Mouse (Mus musculus): ENCODE measurements around the gene Ints7. TPM values are rescaled to one million over a fixed set of nuclear protein-coding genes. Genes with fewer than 3 reads are reported as not detected.

The Ints7 gene
- 10 to 100 TPM; 12.4 to 13.2 TPM for total RNA-seq (2021)

DNA sequence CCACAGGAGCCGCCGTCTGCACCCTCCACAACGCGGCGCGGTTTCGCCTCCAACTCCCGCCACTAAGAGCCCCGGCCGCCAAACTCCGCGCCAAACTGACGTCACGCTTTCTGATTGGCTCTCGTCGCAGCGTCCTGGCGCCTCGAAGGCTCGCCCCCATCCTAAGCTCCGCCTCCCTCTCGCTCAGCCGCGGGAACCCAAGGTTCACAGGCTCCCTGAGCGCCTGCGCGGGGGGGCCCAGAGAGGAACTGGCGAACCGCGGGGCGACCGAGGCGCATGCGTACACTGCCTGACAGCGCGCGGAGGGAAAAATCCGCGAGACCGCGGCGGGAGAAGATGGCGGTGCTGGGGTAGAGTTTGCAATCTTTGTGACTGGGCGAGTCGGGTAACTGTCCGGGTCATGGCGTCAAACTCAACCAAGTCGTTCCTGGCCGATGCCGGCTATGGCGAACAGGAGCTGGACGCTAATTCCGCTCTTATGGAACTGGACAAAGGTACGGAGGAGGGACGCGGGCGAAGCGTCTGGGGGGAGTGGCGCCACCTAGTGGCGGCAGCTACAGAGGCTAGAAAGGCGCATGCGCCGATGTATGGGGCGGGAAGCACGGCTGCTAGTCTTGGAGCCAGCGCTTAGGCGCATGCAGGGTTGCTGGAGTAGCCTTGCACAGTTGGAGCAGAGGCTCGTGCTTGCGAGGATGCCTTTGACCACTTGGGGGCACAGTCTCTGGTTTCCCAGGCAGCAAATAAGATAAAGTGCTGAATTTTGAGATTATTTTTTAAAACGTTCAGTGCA is at the start of gene Ints7, which contains the start of gene Dtl:
Ints7 (plus strand) TSS at position 179 of the 790 bp plus-strand sequence.
Dtl (minus strand) TSS at position 87 of the 790 bp plus-strand sequence.
- DNase-seq (ENCODE audit: low spot score), result peak; percentile 99
- intact Hi-C loops (cut with DNase I), result loop anchor here (1.0 to 5.0 kb wide), 2 partner anchors 242 to 517 kb away; partner anchors contain the start of gene Traf5

DNA sequence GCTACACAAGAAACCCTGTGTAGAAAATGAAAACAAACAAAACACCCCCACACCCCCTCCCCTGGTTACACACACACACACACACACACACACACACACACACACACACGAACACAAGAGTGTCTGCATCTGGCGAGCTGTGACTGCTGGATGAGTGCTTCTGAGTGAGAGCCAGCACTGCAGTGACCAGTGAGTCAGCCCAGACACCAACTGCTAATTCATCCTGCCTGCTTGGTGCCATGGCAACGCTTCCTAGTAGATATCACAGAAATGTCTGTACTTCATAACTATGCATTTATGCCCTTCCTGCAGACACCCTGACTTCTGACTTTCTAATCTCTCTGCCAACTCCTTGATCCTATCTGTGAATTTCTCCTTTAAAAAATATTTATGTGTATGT is 48.3 kb upstream of the Ints7 start:
- intact Hi-C loops (cut with DNase I), result no loop called here
- DNase-seq (ENCODE audit: low spot score), result no peak

DNA sequence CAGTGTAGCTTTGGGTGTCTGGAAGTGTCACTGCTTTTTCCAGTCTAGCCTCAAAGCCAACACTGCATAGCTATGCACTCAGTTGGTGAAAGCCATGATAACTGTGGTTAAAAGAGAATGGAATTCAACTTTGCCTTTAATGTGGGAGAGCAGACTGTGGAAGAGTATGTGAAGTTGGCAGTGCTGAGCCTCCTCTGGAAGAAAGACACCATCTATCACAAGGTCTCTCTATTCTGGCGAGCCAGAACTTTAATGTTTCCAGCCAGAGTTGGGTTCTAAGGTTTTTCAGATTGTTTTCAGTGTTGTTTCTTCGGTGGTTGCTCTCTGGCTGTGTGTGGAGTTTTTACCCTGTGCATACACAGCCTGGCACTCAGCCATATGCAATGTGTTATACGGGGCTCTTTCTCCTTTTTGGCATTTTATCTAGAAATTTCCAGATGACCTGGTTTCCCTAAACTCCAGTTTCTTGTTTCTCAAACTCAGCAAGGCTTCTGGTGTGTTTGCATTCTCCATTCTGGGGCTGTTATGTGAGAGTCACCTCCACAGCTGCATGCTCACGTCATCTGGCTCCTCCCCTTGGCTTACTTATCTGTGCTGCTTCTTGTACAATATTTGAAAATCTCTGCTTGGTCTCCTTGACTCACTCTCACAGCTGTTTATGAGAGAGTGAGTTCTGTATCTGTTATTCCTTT is 47.4 kb upstream of the Ints7 start:
- intact Hi-C loops (cut with DNase I), result no loop called here
- no peak for DNase-seq (ENCODE audit: low spot score)

DNA sequence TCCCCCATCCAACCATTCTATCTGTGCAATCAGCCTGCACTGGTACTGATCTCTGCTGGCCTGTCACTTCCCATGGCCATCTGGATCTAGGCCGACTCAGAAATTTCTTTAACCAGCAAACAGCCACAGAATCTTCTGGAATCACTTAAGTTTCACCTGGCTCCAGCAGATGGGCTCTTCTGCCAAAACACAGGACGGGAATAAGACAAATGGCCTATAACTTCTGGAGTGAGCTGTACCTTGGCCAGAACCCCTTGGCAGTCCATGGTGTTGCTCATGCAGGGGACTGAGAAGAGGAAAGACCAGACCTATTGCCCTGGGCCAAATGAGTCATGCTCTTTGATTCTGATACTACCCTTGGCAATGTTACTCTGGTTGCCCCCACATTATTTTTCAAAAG is 46.0 kb upstream of the Ints7 start:
- intact Hi-C loops (cut with DNase I), result no loop called here
- DNase-seq (ENCODE audit: low spot score), result peak; percentile 31

DNA sequence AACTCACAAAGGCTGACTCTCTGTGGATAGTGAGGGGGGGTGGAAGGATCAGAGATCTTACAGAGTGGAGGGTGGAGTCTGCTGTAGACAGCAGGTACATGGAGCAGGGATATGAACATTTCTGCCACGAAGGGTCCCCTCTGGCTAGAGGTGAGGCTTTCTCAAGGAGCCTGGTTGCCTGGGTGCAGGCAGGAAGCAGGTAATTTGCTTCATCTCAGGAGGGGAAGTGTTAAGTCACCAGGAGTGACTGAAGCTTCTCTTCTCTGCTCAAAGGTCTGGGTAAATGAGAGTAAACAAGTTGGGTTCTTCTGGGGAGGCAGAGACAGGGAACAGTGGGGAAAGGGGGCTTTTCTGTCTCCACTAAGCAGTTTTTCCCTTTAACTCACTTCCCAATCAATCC is 44.4 kb upstream of the Ints7 start:
- no peak for DNase-seq (ENCODE audit: low spot score)
- intact Hi-C loops (cut with DNase I), result no loop called here

DNA sequence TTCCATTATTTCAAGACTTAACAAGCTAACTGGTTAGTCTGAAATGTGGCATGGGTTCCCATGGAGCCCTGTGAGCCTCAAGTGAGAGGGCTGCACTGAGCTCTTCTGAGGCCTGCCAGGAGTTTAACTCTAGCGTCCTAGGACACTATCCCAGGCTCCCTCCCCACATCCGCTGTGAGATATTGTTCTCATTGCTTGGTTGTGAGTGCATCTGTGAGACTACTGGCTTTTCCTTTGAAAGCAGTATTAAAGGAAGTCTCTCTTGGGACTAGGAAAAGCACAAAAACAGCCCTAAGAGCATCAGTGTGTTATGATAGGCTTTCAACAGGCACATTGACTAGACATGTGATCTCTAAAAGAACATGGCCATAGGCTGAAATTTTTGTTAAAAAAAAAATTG is 40.5 kb upstream of the Ints7 start:
- DNase-seq (ENCODE audit: low spot score), result no peak
- intact Hi-C loops (cut with DNase I), result no loop called here

DNA sequence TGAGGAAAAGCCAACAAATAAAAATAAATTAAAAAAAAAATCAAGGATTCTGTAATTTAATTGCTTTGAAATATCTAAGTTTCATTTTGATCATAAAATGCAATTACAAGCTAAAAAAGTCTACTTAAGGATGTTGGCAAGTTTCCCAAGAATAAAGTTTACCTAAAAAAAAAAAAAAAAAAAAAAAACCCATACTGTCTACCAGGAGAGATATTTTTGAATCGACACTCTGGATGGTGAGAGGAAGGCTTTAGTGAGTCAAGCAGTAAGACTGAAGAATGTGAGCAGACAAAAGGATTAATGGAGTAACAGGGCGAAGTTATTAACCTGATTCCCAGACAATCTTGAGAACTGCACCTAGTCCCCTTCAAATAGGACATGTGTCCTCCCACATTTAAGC is 35.1 kb upstream of the Ints7 start:
- DNase-seq (ENCODE audit: low spot score), result no peak
- intact Hi-C loops (cut with DNase I), result no loop called here

DNA sequence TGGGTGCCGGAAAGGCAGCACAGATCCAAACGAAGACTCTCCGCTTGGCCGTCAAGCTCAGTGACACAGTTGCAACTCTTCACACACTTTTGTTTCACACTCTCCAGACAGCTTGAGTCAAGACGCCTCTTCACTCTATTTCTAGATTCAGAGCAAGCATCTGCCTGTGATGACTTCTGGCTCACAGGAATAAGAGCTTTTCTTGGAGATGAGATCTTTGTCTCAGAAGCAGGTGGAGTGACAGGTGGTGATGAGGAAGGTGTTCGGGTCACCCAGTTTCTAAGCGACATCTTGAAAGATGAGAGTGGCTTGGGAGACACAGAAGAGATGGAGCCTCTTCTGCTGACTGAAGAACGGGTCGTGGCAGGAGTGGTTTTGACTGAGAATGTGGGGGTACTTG is 34.4 kb upstream of the Ints7 start:
- intact Hi-C loops (cut with DNase I), result no loop called here
- DNase-seq (ENCODE audit: low spot score), result no peak

DNA sequence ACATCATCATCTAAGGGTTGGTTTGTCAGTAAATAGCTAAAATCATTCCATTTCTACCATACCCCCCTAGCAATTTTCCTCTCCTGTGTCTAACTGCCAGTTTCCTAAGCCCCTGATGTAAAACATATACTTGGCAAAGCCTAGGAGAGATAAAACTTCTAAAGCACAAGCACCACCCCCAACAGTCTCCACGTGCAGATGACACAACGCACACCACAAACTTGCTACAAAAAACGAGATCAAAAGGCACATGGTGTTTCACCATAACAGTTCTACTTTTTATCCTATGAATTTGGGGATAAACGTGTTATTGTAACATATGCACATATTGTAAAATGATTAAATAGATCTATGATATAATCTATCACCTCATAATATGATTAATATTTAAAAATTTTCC is 33.8 kb upstream of the Ints7 start:
- DNase-seq (ENCODE audit: low spot score), result no peak
- intact Hi-C loops (cut with DNase I), result no loop called here

DNA sequence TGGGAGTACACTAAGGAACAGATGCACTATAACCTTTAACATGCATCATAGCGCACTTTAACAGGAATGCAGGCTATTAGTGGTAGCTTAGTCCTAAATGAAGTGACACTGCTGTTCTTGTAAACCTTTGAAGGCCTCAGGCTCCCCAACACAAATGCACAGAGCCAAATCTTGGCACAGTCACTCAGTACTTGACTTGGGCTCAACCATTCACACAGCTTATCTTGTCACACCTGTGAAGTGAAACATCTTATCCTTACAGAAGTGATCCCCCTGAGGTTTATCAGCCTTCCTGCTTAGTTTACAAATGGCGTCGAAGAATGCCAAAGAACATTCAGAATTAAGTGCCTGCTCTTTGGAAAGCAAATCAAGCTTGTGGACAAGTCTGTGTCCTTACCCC is 31.7 kb upstream of the Ints7 start:
- no peak for DNase-seq (ENCODE audit: low spot score)

DNA sequence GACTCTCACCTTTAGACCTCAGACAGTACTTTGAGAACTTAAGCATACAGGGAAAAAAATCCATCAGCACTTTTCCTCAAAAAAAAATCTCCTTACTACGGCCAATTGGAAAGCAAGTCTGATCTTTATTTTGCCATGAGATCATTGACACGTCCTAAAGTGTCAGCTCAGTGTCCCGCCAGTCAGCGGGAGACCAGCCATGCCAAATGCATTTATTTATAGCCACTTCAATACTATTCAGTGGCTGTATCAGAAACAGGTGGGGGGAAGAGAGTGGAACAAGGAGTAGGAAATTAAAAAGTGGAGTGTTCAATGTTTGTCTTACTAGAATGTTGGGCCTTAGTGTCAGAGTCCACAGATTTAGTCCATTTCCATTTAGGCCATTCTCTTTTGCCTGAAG is 24.6 kb upstream of the Ints7 start:
- intact Hi-C loops (cut with DNase I), result no loop called here
- no peak for DNase-seq (ENCODE audit: low spot score)

More for the DNA sequence above, 31.7 kb upstream of the Ints7 start:
- intact Hi-C loops (cut with DNase I), result no loop called here

DNA sequence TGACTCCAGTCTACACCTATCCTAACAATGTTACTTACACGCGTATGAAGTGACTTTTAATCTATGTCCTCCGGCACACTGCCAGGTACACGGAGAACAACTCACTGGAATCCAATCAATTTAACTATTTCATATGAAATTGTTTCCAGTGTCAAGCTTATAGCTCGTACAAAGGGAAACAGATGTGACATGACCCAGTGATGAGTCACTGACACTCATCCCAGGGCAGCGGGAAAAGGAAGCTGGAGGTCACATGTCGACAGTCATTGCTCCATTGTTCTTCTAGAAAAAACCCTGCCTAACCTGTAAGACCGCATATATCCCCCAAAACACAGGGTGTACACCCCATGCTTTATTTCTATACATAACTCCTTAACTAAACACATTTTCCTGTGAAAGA is 18.3 kb upstream of the Ints7 start:
- no peak for DNase-seq (ENCODE audit: low spot score)
- intact Hi-C loops (cut with DNase I), result no loop called here

DNA sequence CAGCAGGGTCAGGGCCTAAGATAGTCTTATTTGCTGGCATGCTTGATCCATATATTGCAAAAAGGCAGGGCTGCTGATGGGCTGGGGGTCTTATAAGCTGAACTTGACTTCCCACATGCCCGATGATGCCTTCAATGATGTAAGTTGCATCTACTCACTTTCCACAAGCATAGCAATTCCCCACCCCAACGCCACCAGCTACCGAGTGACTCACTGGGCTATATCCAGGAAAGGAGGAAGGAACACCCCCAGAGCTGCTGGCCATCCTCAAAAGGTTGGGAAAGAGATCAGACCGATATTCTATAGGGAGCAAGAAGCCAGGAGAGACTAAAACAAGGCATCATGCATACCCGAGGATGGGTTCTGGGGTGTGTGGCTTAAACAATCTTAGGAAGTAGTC is 15.7 kb upstream of the Ints7 start:
- no peak for DNase-seq (ENCODE audit: low spot score)
- intact Hi-C loops (cut with DNase I), result loop anchor here (5.0 to 10.0 kb wide), 2 partner anchors 67 to 195 kb away; no protein-coding TSS in a partner anchor

DNA sequence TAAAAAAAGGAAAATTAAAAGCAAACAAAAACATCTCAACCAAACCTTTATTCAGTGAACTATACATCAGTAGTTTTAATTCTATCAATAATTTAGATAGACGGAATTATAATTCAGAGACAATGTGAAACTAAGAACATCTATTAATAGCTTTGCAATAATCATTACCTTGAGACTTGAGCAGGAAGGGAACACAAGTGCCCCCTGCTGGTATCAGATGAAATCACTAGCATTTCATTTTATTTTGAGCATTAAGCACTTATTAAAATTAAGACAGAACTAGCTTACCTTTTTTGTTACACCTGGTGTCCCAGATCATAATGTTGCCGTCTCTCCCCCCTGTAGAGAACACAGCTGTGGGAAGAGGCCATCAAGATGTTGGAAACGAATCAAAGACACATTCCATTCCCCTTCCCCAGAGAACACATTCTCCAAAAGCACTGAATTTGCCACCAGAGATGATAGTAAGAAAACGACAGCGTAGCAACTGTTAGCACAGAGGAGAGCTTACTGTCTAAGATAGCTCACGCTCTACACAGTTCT is 12.5 kb upstream of the Ints7 start:
- intact Hi-C loops (cut with DNase I), result loop anchor here (5.0 to 10.0 kb wide), 2 partner anchors 71 to 198 kb away; no protein-coding TSS in a partner anchor
- DNase-seq (ENCODE audit: low spot score), result no peak

DNA sequence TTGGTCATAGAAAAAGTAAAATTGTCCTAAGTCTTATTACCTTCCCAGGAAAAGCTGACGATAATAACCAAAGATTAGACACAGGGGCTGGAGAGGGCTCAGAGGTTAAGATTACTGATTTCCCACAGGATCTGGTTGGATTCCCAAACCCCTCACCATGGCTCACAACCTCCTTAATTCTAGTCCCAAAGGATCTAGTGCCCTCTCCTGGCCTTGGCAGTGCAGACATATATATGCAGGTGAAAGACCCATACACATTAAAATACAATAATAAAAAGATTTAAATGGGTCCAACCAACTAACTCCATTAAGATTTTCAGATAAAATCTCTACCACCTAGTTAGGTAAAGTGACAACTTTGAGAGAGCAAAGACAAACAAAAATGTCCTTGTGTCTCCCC is 7.6 kb upstream of the Ints7 start:
- intact Hi-C loops (cut with DNase I), result loop anchor here (1.0 to 10.0 kb wide), 2 partner anchors 203 to 256 kb away; no protein-coding TSS in a partner anchor
- DNase-seq (ENCODE audit: low spot score), result no peak

DNA sequence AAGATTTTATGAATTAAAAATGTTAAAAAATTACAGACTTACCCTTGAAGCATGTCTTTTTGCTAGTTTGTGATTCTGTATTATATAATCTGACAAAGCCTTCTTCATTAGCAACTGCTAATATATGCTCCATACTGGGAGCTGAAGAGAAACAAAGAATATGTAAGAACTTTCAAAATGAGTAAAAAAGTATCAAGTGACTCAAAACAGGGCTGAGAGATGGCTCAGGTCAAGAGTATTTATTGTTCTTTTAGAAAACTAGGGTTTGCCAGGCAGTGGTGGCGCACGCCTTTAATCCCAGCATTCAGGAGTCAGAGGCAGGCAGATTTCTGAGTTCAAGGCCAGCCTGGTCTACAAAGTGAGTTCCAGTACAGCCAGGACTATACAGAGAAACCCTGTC is 5.8 kb upstream of the Ints7 start:
- intact Hi-C loops (cut with DNase I), result loop anchor here (10.0 kb wide), 1 partner anchor 205 kb away; no protein-coding TSS in a partner anchor
- no peak for DNase-seq (ENCODE audit: low spot score)

DNA sequence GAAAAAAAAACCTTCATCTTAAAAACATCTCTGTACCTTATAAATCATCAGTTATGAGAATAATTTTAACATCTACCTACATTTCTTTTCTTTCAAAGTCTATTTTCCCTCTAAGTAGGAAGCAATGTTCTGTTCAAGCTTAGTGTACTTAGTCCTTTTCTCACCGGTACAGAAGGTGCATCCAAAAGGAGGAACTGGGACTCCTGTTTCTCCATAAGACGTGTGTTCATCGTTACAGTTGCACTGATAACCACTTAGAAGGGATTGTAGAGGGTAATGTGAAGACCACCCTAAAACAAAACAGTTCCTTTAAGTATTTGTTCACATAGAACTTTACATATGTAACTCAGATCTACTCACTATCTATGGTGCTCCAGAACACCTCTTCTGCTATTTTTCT is 5.0 kb upstream of the Ints7 start:
- intact Hi-C loops (cut with DNase I), result no loop called here
- DNase-seq (ENCODE audit: low spot score), result no peak

DNA sequence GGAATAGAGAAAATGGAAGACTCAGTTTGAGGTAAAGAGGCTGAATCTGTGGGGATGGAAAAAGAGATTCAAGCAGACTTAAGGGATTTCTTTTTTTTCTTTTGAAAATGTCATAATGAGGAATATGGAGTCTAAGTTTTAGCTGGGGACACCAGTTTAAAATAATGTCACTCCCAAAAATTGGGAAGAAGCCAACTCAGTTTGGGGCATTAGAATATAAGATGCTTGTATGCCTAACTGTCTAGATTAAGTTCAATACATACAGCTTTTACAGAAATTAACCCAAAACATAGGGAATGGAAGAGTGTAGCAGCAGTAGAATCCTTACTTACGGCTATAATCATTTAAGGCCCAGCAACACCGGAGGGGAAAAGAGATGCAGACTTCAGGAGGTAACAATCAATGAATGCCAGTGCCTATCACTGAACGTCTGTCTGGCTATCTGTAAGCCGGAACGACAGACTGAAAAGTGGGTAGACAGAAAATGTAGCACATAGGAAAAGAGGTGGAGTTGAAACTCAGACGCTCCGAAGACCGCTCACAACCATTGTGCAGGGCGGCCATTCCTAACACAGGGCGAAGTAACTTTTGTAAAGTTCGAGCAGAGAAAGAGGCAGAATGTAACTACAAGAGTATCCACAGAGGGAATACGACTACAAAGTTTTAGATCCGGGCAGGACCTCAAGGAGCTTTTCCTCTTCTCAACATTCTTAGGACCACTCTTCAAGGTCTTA is 1.4 kb upstream of the Ints7 start:
- DNase-seq (ENCODE audit: low spot score), result no peak
- intact Hi-C loops (cut with DNase I), result no loop called here

DNA sequence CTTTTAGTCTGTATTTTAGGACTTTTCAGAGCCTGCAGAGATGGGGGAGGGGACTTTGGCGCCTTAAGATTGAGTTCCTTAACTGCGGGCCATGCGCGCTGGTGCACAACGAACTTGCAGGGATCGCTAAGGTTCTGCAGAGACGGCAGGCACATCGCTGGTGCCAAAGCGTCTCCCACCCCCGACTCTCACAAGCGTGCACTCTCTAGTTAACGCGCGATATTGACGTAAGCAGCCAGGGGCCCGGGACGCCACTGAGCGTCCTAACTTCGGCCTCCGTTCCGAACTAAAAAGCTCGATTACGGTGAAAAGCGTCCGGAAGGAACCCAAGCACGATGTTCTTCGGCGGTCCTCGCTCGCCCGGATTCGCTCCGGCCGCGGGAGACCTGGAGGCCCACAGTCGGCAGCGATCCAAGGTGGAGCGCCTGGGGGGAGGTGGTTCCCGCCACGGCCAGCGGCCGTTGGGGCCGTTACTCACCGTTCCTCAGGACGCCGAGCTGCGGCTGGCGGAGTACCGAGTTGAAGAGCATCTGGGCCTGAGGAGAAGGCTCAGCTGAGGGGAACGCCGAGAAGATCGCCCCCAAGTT is 472 bp upstream of the Ints7 start:
- intact Hi-C loops (cut with DNase I), result loop anchor here (5.0 kb wide), 1 partner anchor 517 kb away; the partner anchor contains the start of gene Traf5
- no peak for DNase-seq (ENCODE audit: low spot score)

DNA sequence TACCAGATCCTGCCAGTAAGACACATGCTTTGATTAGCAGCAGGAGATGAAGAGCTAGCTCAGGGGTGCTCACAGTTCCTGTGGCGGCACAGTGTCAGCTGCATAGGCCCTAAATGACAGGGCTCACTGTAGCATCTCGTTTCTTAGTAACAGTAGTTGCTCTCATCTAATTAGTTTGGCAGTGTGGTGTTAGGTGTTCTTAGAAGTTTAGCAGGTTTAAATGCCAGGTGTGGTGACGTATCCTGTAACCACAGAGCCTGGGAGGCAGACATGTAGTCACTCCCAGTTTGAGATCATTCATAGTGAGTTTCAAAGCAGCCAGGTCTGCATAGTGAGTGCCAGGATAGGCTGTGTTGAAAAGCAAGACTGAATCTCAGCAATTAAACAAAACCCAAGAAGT is 4.1 kb downstream of the Ints7 start:
- intact Hi-C loops (cut with DNase I), result loop anchor here (5.0 kb wide), 1 partner anchor 513 kb away; the partner anchor contains the start of gene Traf5
- DNase-seq (ENCODE audit: low spot score), result no peak
